Mouse (Mus musculus): ENCODE measurements around the gene Egf. TPM values are rescaled to one million over a fixed set of nuclear protein-coding genes. Genes with fewer than 3 reads are reported as not detected.
A peak's percentile ranks its signal among the peaks of the same experiment; 100 is the strongest.

Egf gene
- polyA plus RNA-seq, 1 experiment from 2014 or later, result 1.8 TPM

DNA sequence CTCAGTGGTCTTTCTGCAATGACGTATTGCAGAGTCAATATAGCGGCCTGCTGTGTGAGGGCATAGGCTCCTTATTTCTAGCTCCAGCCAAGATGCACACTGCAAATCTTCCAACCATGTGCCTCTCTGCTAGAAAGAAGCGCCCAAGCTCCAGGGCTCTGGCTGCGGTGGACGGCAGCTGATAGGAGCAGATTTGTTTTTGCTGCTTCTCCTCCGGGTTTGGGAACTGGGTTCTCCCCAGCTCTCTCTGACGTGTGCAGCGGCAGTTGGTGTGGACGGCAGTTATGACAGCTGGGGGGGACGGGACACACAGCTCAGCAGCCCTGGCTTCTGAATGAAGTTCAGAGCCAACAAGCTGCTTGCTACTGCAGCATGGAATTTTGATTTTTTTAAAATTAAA is 72.7 kb downstream of the Egf start:
- Histone ChIP-seq H3K4me1 (replicated peaks; ENCODE audit: control insufficient read depth, insufficient read depth, low read length) (no peaks in the 10 kb centered on the region), H3K27me3 (replicated peaks; ENCODE audit: control insufficient read depth, insufficient read depth, low read length) (no peaks in the 10 kb centered on the region), H3K36me3 (ENCODE audit: control insufficient read depth, insufficient read depth, low read length) (no peaks in the 10 kb centered on the region), H3K9ac (ENCODE audit: low read length) (no peak overlapping the region), H3K4me2 (ENCODE audit: low read length) (no peak overlapping the region), H3K4me3 (ENCODE audit: low read depth, low read length) (no peak overlapping the region), H3K27ac (ENCODE audit: low read depth) (no peak overlapping the region), H3K9me3 (ENCODE audit: control insufficient read depth, low read length) (no peaks in the 10 kb centered on the region)
- DNase-seq (ENCODE audit: low spot score), result no peak
- 66% methylated on average over 10 of the region's 10 CpGs for WGBS
- no peak for ATAC-seq (replicated peaks; ENCODE audit: low FRiP score, low TSS enrichment, low read depth)

GRCm38 (mm10) chr3:129681841-129682240 is 73.3 kb downstream of the Egf start:
- Histone ChIP-seq H3K4me3 (ENCODE audit: low read depth, low read length) (no peak overlapping the region), H3K9ac (ENCODE audit: low read length) (no peak overlapping the region), H3K27me3 (replicated peaks; ENCODE audit: control insufficient read depth, insufficient read depth, low read length) (no peaks in the 10 kb centered on the region), H3K27ac (ENCODE audit: low read depth) (no peak overlapping the region), H3K36me3 (ENCODE audit: control insufficient read depth, insufficient read depth, low read length) (no peaks in the 10 kb centered on the region), H3K4me1 (replicated peaks; ENCODE audit: control insufficient read depth, insufficient read depth, low read length) (no peaks in the 10 kb centered on the region), H3K9me3 (ENCODE audit: control insufficient read depth, low read length) (no peaks in the 10 kb centered on the region), H3K4me2 (ENCODE audit: low read length) (no peak overlapping the region)
- 63% methylated on average over 4 of the region's 4 CpGs for WGBS
- no peak for DNase-seq (ENCODE audit: low spot score)
- ATAC-seq (replicated peaks; ENCODE audit: low FRiP score, low TSS enrichment, low read depth), result 0 out of 2 replicates have a peak, but pooled peaks have one; percentile 40

DNA sequence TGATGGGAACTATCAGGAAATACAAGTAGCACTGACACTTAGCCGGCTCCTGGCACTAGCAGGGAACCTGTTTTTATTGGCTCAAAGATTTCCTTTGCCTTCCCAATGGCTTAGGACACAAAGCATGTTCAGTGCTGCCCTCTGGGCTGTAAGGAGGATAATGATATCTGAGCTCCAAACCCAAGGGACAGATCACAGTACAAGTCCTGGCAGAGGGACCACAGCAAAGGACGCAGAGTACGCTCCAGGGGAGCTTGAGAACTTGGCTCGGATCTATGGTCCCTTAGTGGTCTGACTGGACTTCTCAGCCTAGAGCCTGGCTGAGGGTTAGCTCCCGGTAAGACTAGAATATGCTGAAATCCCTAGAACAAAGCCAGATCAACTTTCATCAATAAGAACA is 74.9 kb downstream of the Egf start:
- no peaks in the 10 kb centered on the region for H3K9me3 ChIP-seq (ENCODE audit: control insufficient read depth, low read length)
- DNase-seq (ENCODE audit: low spot score) (no peak), ATAC-seq (replicated peaks; ENCODE audit: low FRiP score, low TSS enrichment, low read depth) (no peak)
- WGBS, result 77% methylated on average over 5 of the region's 5 CpGs
- H3K27ac ChIP-seq (ENCODE audit: low read depth), result no peak overlapping the region
- H3K4me3 ChIP-seq (ENCODE audit: low read depth, low read length), result no peak overlapping the region
- no peak overlapping the region for H3K9ac ChIP-seq (ENCODE audit: low read length)
- H3K4me2 ChIP-seq (ENCODE audit: low read length), result no peak overlapping the region
- H3K27me3 ChIP-seq (replicated peaks; ENCODE audit: control insufficient read depth, insufficient read depth, low read length), result no peaks in the 10 kb centered on the region
- H3K4me1 ChIP-seq (replicated peaks; ENCODE audit: control insufficient read depth, insufficient read depth, low read length), result no peaks in the 10 kb centered on the region
- no peaks in the 10 kb centered on the region for H3K36me3 ChIP-seq (ENCODE audit: control insufficient read depth, insufficient read depth, low read length)

DNA sequence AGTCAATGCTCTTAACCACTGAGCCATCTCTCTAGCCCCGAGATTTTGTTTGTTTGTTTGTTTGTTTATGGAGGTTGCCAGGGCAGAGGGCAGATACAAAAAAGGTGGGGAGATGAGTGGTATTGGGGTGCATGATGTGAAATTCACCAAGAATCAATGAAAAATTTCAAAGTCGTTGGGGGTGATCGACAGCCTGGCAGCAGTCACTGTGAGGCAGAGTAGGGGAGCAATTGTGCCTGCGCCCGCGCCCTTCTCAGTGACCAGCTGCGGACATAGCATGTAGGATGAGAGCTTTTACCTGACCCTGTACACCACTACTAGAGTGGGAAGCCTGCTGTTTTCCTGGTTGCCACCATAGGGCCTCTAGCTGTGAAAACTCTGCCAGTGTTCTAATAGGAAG is 79.2 kb downstream of the Egf start:
- no peak overlapping the region for H3K9ac ChIP-seq (ENCODE audit: low read length)
- H3K36me3 ChIP-seq (ENCODE audit: control insufficient read depth, insufficient read depth, low read length), result no peaks in the 10 kb centered on the region
- H3K4me3 ChIP-seq (ENCODE audit: low read depth, low read length), result no peak overlapping the region
- no peak overlapping the region for H3K4me2 ChIP-seq (ENCODE audit: low read length)
- no peaks in the 10 kb centered on the region for H3K27me3 ChIP-seq (replicated peaks; ENCODE audit: control insufficient read depth, insufficient read depth, low read length)
- WGBS, result 89% methylated on average over 7 of the region's 7 CpGs
- ATAC-seq (replicated peaks; ENCODE audit: low FRiP score, low TSS enrichment, low read depth), result no peak
- DNase-seq (ENCODE audit: low spot score), result no peak
- H3K9me3 ChIP-seq (ENCODE audit: control insufficient read depth, low read length), result no peaks in the 10 kb centered on the region
- H3K4me1 ChIP-seq (replicated peaks; ENCODE audit: control insufficient read depth, insufficient read depth, low read length), result no peaks in the 10 kb centered on the region
- no peak overlapping the region for H3K27ac ChIP-seq (ENCODE audit: low read depth)

DNA sequence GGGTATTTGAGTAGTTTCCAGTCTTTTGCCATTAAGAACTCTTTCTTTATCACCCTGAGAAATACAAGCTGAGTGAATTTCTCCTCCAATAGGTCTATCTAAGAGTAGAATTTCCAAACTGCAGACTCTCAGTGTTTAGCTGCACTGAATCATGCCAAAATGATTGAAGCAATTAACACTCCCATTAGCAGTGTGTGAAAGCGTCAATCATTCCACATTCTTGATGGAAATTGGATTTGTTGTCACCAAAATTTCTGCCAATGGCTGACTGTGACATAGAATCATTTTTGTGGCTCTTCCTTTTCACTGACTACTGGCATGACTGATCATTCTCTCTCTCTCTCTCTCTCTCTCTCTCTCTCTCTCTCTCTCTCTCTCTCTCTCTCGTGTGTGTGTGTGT is 91.2 kb downstream of the Egf start:
- Histone ChIP-seq H3K9me3 (ENCODE audit: control insufficient read depth, low read length) (no peaks in the 10 kb centered on the region), H3K36me3 (ENCODE audit: control insufficient read depth, insufficient read depth, low read length) (no peaks in the 10 kb centered on the region), H3K4me3 (ENCODE audit: low read depth, low read length) (no peak overlapping the region), H3K27me3 (replicated peaks; ENCODE audit: control insufficient read depth, insufficient read depth, low read length) (no peaks in the 10 kb centered on the region), H3K9ac (ENCODE audit: low read length) (no peak overlapping the region), H3K27ac (ENCODE audit: low read depth) (no peak overlapping the region), H3K4me1 (replicated peaks; ENCODE audit: control insufficient read depth, insufficient read depth, low read length) (no peaks in the 10 kb centered on the region), H3K4me2 (ENCODE audit: low read length) (no peak overlapping the region)
- ATAC-seq (replicated peaks; ENCODE audit: low FRiP score, low TSS enrichment, low read depth), result no peak
- no peak for DNase-seq (ENCODE audit: low spot score)
- WGBS, result 87% methylated on average over 1 of the region's 2 CpGs

DNA sequence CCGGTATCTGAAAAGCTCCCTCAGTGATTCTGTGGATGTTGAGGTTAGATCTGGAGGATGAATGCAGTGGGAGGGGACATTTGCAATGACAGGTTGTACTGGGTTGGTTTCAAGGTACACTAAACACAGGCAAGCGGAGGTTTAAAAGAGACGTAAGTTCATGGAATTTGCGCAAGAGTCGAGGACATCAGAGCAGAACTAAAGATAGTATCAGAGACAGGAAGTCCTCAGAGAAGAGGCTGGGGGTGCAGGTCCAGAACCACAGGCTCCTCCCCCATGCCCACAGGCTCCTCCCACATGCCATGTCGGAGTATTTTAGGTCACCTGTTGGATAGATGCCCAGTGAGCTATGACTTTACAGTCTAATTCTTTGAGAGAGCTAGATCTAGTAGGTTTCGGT is 96.3 kb downstream of the Egf start:
- Histone ChIP-seq H3K27me3 (replicated peaks; ENCODE audit: control insufficient read depth, insufficient read depth, low read length) (no peaks in the 10 kb centered on the region), H3K27ac (ENCODE audit: low read depth) (no peak overlapping the region), H3K9me3 (ENCODE audit: control insufficient read depth, low read length) (no peaks in the 10 kb centered on the region), H3K4me3 (ENCODE audit: low read depth, low read length) (no peak overlapping the region), H3K4me2 (ENCODE audit: low read length) (no peak overlapping the region), H3K4me1 (replicated peaks; ENCODE audit: control insufficient read depth, insufficient read depth, low read length) (no peaks in the 10 kb centered on the region), H3K9ac (ENCODE audit: low read length) (no peak overlapping the region), H3K36me3 (ENCODE audit: control insufficient read depth, insufficient read depth, low read length) (no peaks in the 10 kb centered on the region)
- DNase-seq (ENCODE audit: low spot score) (no peak), ATAC-seq (replicated peaks; ENCODE audit: low FRiP score, low TSS enrichment, low read depth) (no peak)
- 91% methylated on average over 7 of the region's 7 CpGs for whole genome bisulfite sequencing

- Histone ChIP-seq H3K27me3 (replicated peaks; ENCODE audit: control insufficient read depth, insufficient read depth, low read length) (no peaks in the 10 kb centered on the region), H3K4me1 (replicated peaks; ENCODE audit: control insufficient read depth, insufficient read depth, low read length) (no peaks in the 10 kb centered on the region), H3K4me3 (ENCODE audit: low read depth, low read length) (no peak overlapping the region), H3K9ac (ENCODE audit: low read length) (no peak overlapping the region), H3K36me3 (ENCODE audit: control insufficient read depth, insufficient read depth, low read length) (no peaks in the 10 kb centered on the region), H3K4me2 (ENCODE audit: low read length) (no peak overlapping the region), H3K9me3 (ENCODE audit: control insufficient read depth, low read length) (no peaks in the 10 kb centered on the region), H3K27ac (ENCODE audit: low read depth) (no peak overlapping the region)
- no peak for ATAC-seq (replicated peaks; ENCODE audit: low FRiP score, low TSS enrichment, low read depth)
- DNase-seq (ENCODE audit: low spot score), result no peak
- 87% methylated on average over 11 of the region's 11 CpGs for WGBS
Observed at GRCm38 (mm10) chr3:129657775-129658174, 97.3 kb downstream of the Egf start.

GRCm38 (mm10) chr3:129657222-129657621 is 97.9 kb downstream of the Egf start:
- H3K36me3 ChIP-seq (ENCODE audit: control insufficient read depth, insufficient read depth, low read length), result no peaks in the 10 kb centered on the region
- no peak overlapping the region for H3K4me3 ChIP-seq (ENCODE audit: low read depth, low read length)
- ATAC-seq (replicated peaks; ENCODE audit: low FRiP score, low TSS enrichment, low read depth), result no peak
- WGBS, result 81% methylated on average over 9 of the region's 9 CpGs
- H3K4me2 ChIP-seq (ENCODE audit: low read length), result no peak overlapping the region
- no peaks in the 10 kb centered on the region for H3K9me3 ChIP-seq (ENCODE audit: control insufficient read depth, low read length)
- no peak overlapping the region for H3K27ac ChIP-seq (ENCODE audit: low read depth)
- H3K9ac ChIP-seq (ENCODE audit: low read length), result no peak overlapping the region
- no peak for DNase-seq (ENCODE audit: low spot score)
- H3K4me1 ChIP-seq (replicated peaks; ENCODE audit: control insufficient read depth, insufficient read depth, low read length), result no peaks in the 10 kb centered on the region
- no peaks in the 10 kb centered on the region for H3K27me3 ChIP-seq (replicated peaks; ENCODE audit: control insufficient read depth, insufficient read depth, low read length)

DNA sequence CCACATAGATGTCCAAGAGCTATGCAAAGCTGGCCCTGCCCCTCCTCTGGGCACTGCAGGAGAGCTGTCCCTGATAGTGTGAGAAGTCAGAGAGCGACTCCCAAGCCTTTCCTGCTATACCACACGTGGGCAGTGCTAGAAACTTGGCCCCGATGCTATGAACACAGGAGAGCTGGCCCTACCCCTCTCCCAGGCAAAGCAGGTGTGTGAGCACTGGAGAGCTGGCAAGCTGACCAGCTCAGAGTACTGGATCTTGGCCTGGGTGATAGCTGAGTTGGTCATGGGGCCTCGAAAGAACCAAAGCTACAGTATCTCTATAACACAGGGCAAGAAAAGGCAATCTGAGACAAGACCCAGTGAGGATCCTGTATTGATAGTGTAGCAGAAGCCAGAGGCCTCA is 98.6 kb downstream of the Egf start:
- WGBS, result 80% methylated on average over 4 of the region's 4 CpGs
- Histone ChIP-seq H3K36me3 (ENCODE audit: control insufficient read depth, insufficient read depth, low read length) (no peaks in the 10 kb centered on the region), H3K27ac (ENCODE audit: low read depth) (no peak overlapping the region), H3K27me3 (replicated peaks; ENCODE audit: control insufficient read depth, insufficient read depth, low read length) (no peaks in the 10 kb centered on the region), H3K4me2 (ENCODE audit: low read length) (no peak overlapping the region), H3K4me1 (replicated peaks; ENCODE audit: control insufficient read depth, insufficient read depth, low read length) (no peaks in the 10 kb centered on the region), H3K9me3 (ENCODE audit: control insufficient read depth, low read length) (no peaks in the 10 kb centered on the region), H3K9ac (ENCODE audit: low read length) (no peak overlapping the region), H3K4me3 (ENCODE audit: low read depth, low read length) (no peak overlapping the region)
- DNase-seq (ENCODE audit: low spot score) (no peak), ATAC-seq (replicated peaks; ENCODE audit: low FRiP score, low TSS enrichment, low read depth) (no peak)

Data from intestine, embryonic 14.5 days (tissue).